Mouse (Mus musculus) lung, adult 2 months (tissue): ENCODE measurements around the gene Mbnl1.

Experiments used
- CTCF ChIP-seq: fragments of 200-500 bp; IDR thresholded peaks from 2 replicates; pipeline ENCODE4 v1.5.1; 2011; ENCODE audit warnings: mild to moderate bottlenecking, low read length, control low read depth; ENCODE audit not compliant: insufficient read depth
- POLR2A ChIP-seq: fragments of 200-500 bp; IDR thresholded peaks from 2 replicates; pipeline ENCODE4 v1.6.1; 2011; ENCODE audit warnings: low read depth, mild to moderate bottlenecking, control low read depth, low read length, borderline replicate concordance; ENCODE audit errors: extremely low read depth

DNA sequence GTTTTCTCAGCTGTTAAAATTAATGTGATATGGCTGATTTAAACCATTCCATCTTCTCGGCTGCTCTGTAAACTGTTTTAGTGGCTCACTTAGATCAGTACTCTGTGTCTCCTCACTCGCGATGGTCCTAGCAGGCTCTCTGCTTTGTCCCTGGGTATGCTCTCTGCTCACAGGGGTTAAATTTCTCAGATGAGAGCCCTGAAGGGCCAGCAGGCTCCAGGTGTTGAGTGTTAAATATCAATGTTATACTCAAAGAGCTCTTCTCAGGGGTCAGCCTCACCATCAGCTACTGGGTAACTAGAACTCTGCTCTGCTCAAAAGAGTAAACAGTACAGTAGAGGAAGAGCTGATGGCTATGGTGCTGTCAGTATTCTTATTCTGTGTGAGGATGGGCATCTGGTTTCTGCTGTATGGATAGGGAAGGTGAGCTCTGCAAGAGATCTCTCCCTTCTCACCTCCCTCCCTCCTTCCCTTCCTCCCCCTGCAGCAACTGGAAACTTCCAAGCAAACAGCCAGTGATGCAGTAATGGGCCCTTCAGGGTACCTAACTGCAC, 44.7 kb downstream of the Mbnl1 start:
- TF ChIP-seq POLR2A: no peak
- no peak for TF ChIP-seq CTCF
